ENCODE assay signal across 27 mouse cellular contexts in genomic region chr9:32278052-32278451, GRCm38 (mm10).
"Had no signal": no experiment of that assay in that cellular context is flagged by ENCODE, and none has a peak within 500 bp of the region (broad histone marks: within the 10 kb centered on the region; RNA-seq: fewer than 3 reads in every experiment).

No protein-coding gene starts in this region.

- H3K27me3 ChIP-seq: limb, embryonic 12.5 days; limb, embryonic 13.5 days; limb, embryonic 15.5 days; liver, embryonic 12.5 days; liver, embryonic 13.5 days; liver, embryonic 15.5 days; lung, embryonic 15.5 days; midbrain, embryonic 12.5 days; midbrain, embryonic 13.5 days; midbrain, embryonic 15.5 days had no signal

- H3K27ac ChIP-seq: limb, embryonic 10.5 days; limb, embryonic 12.5 days; limb, embryonic 13.5 days; limb, embryonic 15.5 days; liver, embryonic 12.5 days; liver, embryonic 13.5 days; liver, embryonic 14.5 days; liver, embryonic 15.5 days; lung, embryonic 15.5 days; macrophage; midbrain, embryonic 10.5 days; midbrain, embryonic 12.5 days; midbrain, embryonic 13.5 days; midbrain, embryonic 15.5 days had no signal

- DNase-seq: left cerebral cortex, postnatal 4 days; liver; liver, embryonic 13.5 days; liver, postnatal 0 days; lung, adult 18-20 months; lung, adult 2 months; lung, embryonic 14.5 days; lung, postnatal 10 days; lung, postnatal 14 days; lung, postnatal 36 days; lung, postnatal 4 days; midbrain, embryonic 14.5 days had no signal

- H3K4me1 ChIP-seq: limb, embryonic 13.5 days; limb, embryonic 15.5 days; lung, embryonic 15.5 days; midbrain, embryonic 10.5 days; midbrain, embryonic 12.5 days; midbrain, embryonic 13.5 days; midbrain, embryonic 15.5 days had no signal

- H3K36me3 ChIP-seq: limb, embryonic 10.5 days; limb, embryonic 12.5 days; limb, embryonic 13.5 days; limb, embryonic 15.5 days; liver, embryonic 12.5 days; liver, embryonic 13.5 days; liver, embryonic 15.5 days; lung, embryonic 15.5 days; midbrain, embryonic 10.5 days; midbrain, embryonic 12.5 days; midbrain, embryonic 13.5 days; midbrain, embryonic 15.5 days had no signal

- H3K4me3 ChIP-seq: limb, embryonic 10.5 days; limb, embryonic 12.5 days; limb, embryonic 13.5 days; limb, embryonic 15.5 days; liver, embryonic 12.5 days; liver, embryonic 13.5 days; liver, embryonic 15.5 days; lung, embryonic 15.5 days; megakaryocyte, embryonic 14.5 days; midbrain, embryonic 10.5 days; midbrain, embryonic 12.5 days; midbrain, embryonic 13.5 days; midbrain, embryonic 15.5 days; myocyte had no signal

- H3K9me3 ChIP-seq: limb, embryonic 10.5 days; limb, embryonic 12.5 days; limb, embryonic 15.5 days; liver, embryonic 12.5 days; liver, embryonic 13.5 days; liver, embryonic 15.5 days; lung, embryonic 15.5 days; midbrain, embryonic 10.5 days; midbrain, embryonic 13.5 days; midbrain, embryonic 15.5 days had no signal

- H3K9ac ChIP-seq: limb, embryonic 12.5 days; limb, embryonic 13.5 days; limb, embryonic 15.5 days; liver, embryonic 12.5 days; liver, embryonic 13.5 days; liver, embryonic 14.5 days; liver, embryonic 15.5 days; liver, postnatal 0 days; lung, embryonic 14.5 days; lung, embryonic 15.5 days; midbrain, embryonic 12.5 days; midbrain, embryonic 13.5 days; midbrain, embryonic 15.5 days had no signal
